Mouse (Mus musculus): ENCODE measurements around the gene Cers1. TPM values are rescaled to one million over a fixed set of nuclear protein-coding genes. Genes with fewer than 3 reads are reported as not detected.

Cers1 gene
- total RNA-seq, 2 experiments from 2014 or later, result 23.1 to 24.4 TPM

Other genes starting within 250 kb of the Cers1 start
- gene Tm6sf2, start 242.9 kb upstream of the Cers1 start, total RNA-seq (2021), result under 1 TPM; 0.54 to 0.67 TPM
- not detected for gene Hapln4, start 232.3 kb upstream of the Cers1 start, total RNA-seq (2021)
- gene Ncan, start 194.9 kb upstream of the Cers1 start, total RNA-seq (2021), result under 1 TPM; 0.07 to 0.08 TPM
- 10 to 100 TPM in 1 of 2 experiments, 1 to 10 TPM in 1; 8.6 to 10.3 TPM for gene Nr2c2ap, start 184.4 kb upstream of the Cers1 start, total RNA-seq (2021)
- gene Rfxank, start 176.6 kb upstream of the Cers1 start, total RNA-seq (2021), result 10 to 100 TPM; 12.7 to 16.6 TPM
- 10 to 100 TPM; 25.6 to 27.7 TPM for gene Borcs8, start 176.3 kb upstream of the Cers1 start, total RNA-seq (2021)
- under 1 TPM; 0.26 to 0.56 TPM for gene Mef2b, start 176.1 kb upstream of the Cers1 start, total RNA-seq (2021)
- 10 to 100 TPM; 64.5 to 72.5 TPM for gene Tmem161a, start 143.4 kb upstream of the Cers1 start, total RNA-seq (2021)
- 10 to 100 TPM; 26.2 to 27.9 TPM for gene Slc25a42, start 103.5 kb upstream of the Cers1 start, total RNA-seq (2021)
- 10 to 100 TPM; 49.1 to 52.6 TPM for gene Sugp2, start 81.5 kb upstream of the Cers1 start, total RNA-seq (2021)
- gene Armc6, start 81.3 kb upstream of the Cers1 start, total RNA-seq (2021), result 10 to 100 TPM; 16.1 to 16.4 TPM
- 10 to 100 TPM; 23.2 to 24.3 TPM for gene Homer3, start 32.9 kb upstream of the Cers1 start, total RNA-seq (2021)
- gene Ddx49, start 13.3 kb upstream of the Cers1 start, total RNA-seq (2021), result 10 to 100 TPM; 42.8 to 42.9 TPM
- 100 to 1,000 TPM; 168 to 177 TPM for gene Cope, start 13.3 kb upstream of the Cers1 start, total RNA-seq (2021)
- gene Gdf1, start 14.0 kb downstream of the Cers1 start, total RNA-seq (2021), result 1 to 10 TPM; 3.5 to 4.0 TPM
- 10 to 100 TPM; 45.0 to 47.9 TPM for gene Upf1, start 37.5 kb downstream of the Cers1 start, total RNA-seq (2021)
- 1 to 10 TPM; 4.6 to 9.3 TPM for gene Comp, start 57.8 kb downstream of the Cers1 start, total RNA-seq (2021)
- gene Crtc1, start 123.8 kb downstream of the Cers1 start, total RNA-seq (2021), result 10 to 100 TPM; 16.4 to 20.8 TPM
- gene Klhl26, start 161.2 kb downstream of the Cers1 start, total RNA-seq (2021), result 1 to 10 TPM; 8.1 to 10.0 TPM
- gene Tmem59l, start 171.6 kb downstream of the Cers1 start, total RNA-seq (2021), result not detected
- 1 to 10 TPM; 3.7 to 4.7 TPM for gene Crlf1, start 177.4 kb downstream of the Cers1 start, total RNA-seq (2021)
- 100 to 1,000 TPM; 118 to 119 TPM for gene Rex1bd, start 191.0 kb downstream of the Cers1 start, total RNA-seq (2021)
- gene Uba52, start 195.0 kb downstream of the Cers1 start, total RNA-seq (2021), result 1,000 to 10,000 TPM; 1,604 to 1,674 TPM
- 100 to 1,000 TPM; 162 to 184 TPM for gene Fkbp8, start 211.9 kb downstream of the Cers1 start, total RNA-seq (2021)
- 10 to 100 TPM; 57.6 to 60.7 TPM for gene Kxd1, start 212.2 kb downstream of the Cers1 start, total RNA-seq (2021)
- gene Ell, start 223.7 kb downstream of the Cers1 start, total RNA-seq (2021), result 10 to 100 TPM; 16.1 to 18.2 TPM